Mouse (Mus musculus) layer of hippocampus, adult 9-10 months (tissue): ENCODE measurements around the gene Tmtc4.
A peak's percentile ranks its signal among the peaks of the same experiment; 100 is the strongest.

Experiments used
- DNase-seq: peaks from one replicate; pipeline ENCODE4 v3.0.0; 2022; ENCODE audit warnings: low spot score

Gene Tmtc4

GRCm38 (mm10) chr14:122983226-122984215 is at the start of gene Tmtc4:
Tmtc4 (minus strand) TSS chr14:122984035.
- DNase-seq, result peak; percentile 82

GRCm38 (mm10) chr14:123032435-123032834 is 48.6 kb upstream of the Tmtc4 start:
- no peak for DNase-seq

GRCm38 (mm10) chr14:123027876-123028275 is 44.0 kb upstream of the Tmtc4 start:
- DNase-seq, result no peak

GRCm38 (mm10) chr14:123022981-123023380 is 39.1 kb upstream of the Tmtc4 start:
- DNase-seq, result no peak

GRCm38 (mm10) chr14:123016310-123016709 is 32.5 kb upstream of the Tmtc4 start:
- no peak for DNase-seq

GRCm38 (mm10) chr14:123015687-123016086 is 31.9 kb upstream of the Tmtc4 start:
- DNase-seq, result no peak

- DNase-seq, result no peak
These were observed 25.5 kb upstream of the Tmtc4 start for GRCm38 (mm10) chr14:123009108-123010018.

- DNase-seq, result no peak
These were observed 24.8 kb upstream of the Tmtc4 start for GRCm38 (mm10) chr14:123008672-123009071.

- no peak for DNase-seq
These were observed 19.9 kb upstream of the Tmtc4 start for GRCm38 (mm10) chr14:123003715-123004114.

GRCm38 (mm10) chr14:123001391-123001790 is 17.6 kb upstream of the Tmtc4 start:
- no peak for DNase-seq

GRCm38 (mm10) chr14:122997465-122997864 is 13.6 kb upstream of the Tmtc4 start:
- no peak for DNase-seq

GRCm38 (mm10) chr14:122993935-122994334 is 10.1 kb upstream of the Tmtc4 start:
- DNase-seq, result no peak

- no peak for DNase-seq
These were observed 9.1 kb upstream of the Tmtc4 start for GRCm38 (mm10) chr14:122992937-122993336.

GRCm38 (mm10) chr14:122990521-122991052 is 6.8 kb upstream of the Tmtc4 start:
- DNase-seq, result no peak

GRCm38 (mm10) chr14:122986404-122986803 is 2.6 kb upstream of the Tmtc4 start:
- DNase-seq, result no peak

GRCm38 (mm10) chr14:122982571-122983225 is 1.1 kb downstream of the Tmtc4 start:
- no peak for DNase-seq

GRCm38 (mm10) chr14:122981831-122982485 is 1.9 kb downstream of the Tmtc4 start:
- no peak for DNase-seq

- no peak for DNase-seq
These were observed 5.0 kb downstream of the Tmtc4 start for GRCm38 (mm10) chr14:122978871-122979270.

- no peak for DNase-seq
These were observed 6.1 kb downstream of the Tmtc4 start for GRCm38 (mm10) chr14:122977797-122978140.

GRCm38 (mm10) chr14:122977056-122977796 is 6.6 kb downstream of the Tmtc4 start:
- DNase-seq, result no peak
